Mouse (Mus musculus) bone marrow, adult 2 months (tissue): ENCODE results near the gene Senp7.

Source experiments
- CTCF ChIP-seq: fragments of 200-500 bp; IDR thresholded peaks from 2 replicates; pipeline ENCODE4 v1.5.1; 2011; ENCODE audit warnings: low read length, control low read depth; ENCODE audit not compliant: control insufficient read depth, insufficient read depth
- POLR2A ChIP-seq: fragments of 200-500 bp; IDR thresholded peaks from 2 replicates; pipeline ENCODE4 v1.6.1; 2011; ENCODE audit warnings: low read depth, mild to moderate bottlenecking, control low read depth, low read length, borderline replicate concordance; ENCODE audit not compliant: control insufficient read depth

DNA sequence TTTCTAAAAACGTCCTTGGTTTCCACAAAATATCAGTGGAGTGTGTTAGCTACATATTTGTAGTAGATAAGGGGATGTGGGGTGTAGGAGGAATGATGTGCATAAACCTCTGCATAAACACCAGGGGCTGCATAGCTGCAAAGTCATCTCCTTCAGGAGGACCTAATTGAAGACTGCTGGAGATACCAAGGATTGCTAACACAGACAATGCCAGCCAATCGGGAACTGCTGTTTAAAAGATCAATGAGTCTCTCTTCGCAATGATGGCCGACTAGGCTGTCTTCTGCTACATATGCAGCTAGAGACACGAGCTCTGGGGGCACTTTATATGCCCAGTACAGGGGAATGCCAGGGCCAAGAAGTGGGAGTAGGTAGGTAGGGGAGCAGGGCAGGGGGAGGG, 74.4 kb downstream of the Senp7 start:
- TF ChIP-seq POLR2A, result no peak
- TF ChIP-seq CTCF, result no peak
